Mouse (Mus musculus): ENCODE data around the gene Neo1. TPM values are rescaled to one million over a fixed set of nuclear protein-coding genes. Genes with fewer than 3 reads are reported as not detected.

Neo1 gene
- polyA plus RNA-seq, 1 experiment: 7.3 TPM

GRCm38 (mm10) chr9:58899602-58900001 lies 136.6 kb downstream of the Neo1 start:
- H3K27ac ChIP-seq (replicated peaks; ENCODE audit: low read depth, low read length): no peak overlapping the region
- H3K4me1 ChIP-seq (ENCODE audit: control insufficient read depth, insufficient read depth, insufficient read length, low read length): no peaks in the 10 kb centered on the region
- no peak overlapping the region for H3K4me3 ChIP-seq (ENCODE audit: insufficient read depth, low read depth, low read length)

GRCm38 (mm10) chr9:58891840-58892640 lies 144.2 kb downstream of the Neo1 start:
- H3K4me3 ChIP-seq (ENCODE audit: insufficient read depth, low read depth, low read length): no peak overlapping the region
- H3K27ac ChIP-seq (replicated peaks; ENCODE audit: low read depth, low read length): no peak overlapping the region
- H3K4me1 ChIP-seq (ENCODE audit: control insufficient read depth, insufficient read depth, insufficient read length, low read length): no peaks in the 10 kb centered on the region

GRCm38 (mm10) chr9:58890893-58891292 lies 145.3 kb downstream of the Neo1 start:
- no peaks in the 10 kb centered on the region for H3K4me1 ChIP-seq (ENCODE audit: control insufficient read depth, insufficient read depth, insufficient read length, low read length)
- no peak overlapping the region for H3K27ac ChIP-seq (replicated peaks; ENCODE audit: low read depth, low read length)
- H3K4me3 ChIP-seq (ENCODE audit: insufficient read depth, low read depth, low read length): no peak overlapping the region

- no peak overlapping the region for H3K27ac ChIP-seq (replicated peaks; ENCODE audit: low read depth, low read length)
- no peak overlapping the region for H3K4me3 ChIP-seq (ENCODE audit: insufficient read depth, low read depth, low read length)
- H3K4me1 ChIP-seq (ENCODE audit: control insufficient read depth, insufficient read depth, insufficient read length, low read length): no peaks in the 10 kb centered on the region
Observed at GRCm38 (mm10) chr9:58889782-58890448, 146.3 kb downstream of the Neo1 start.

- Histone ChIP-seq H3K4me3 (ENCODE audit: insufficient read depth, low read depth, low read length) (no peak overlapping the region), H3K4me1 (ENCODE audit: control insufficient read depth, insufficient read depth, insufficient read length, low read length) (no peaks in the 10 kb centered on the region), H3K27ac (replicated peaks; ENCODE audit: low read depth, low read length) (no peak overlapping the region)
Observed at GRCm38 (mm10) chr9:58882686-58883085, 153.6 kb downstream of the Neo1 start.

GRCm38 (mm10) chr9:58879836-58880235 lies 156.4 kb downstream of the Neo1 start:
- Histone ChIP-seq H3K27ac (replicated peaks; ENCODE audit: low read depth, low read length) (no peak overlapping the region), H3K4me3 (ENCODE audit: insufficient read depth, low read depth, low read length) (no peak overlapping the region), H3K4me1 (ENCODE audit: control insufficient read depth, insufficient read depth, insufficient read length, low read length) (no peaks in the 10 kb centered on the region)

GRCm38 (mm10) chr9:58876946-58877625 lies 159.2 kb downstream of the Neo1 start:
- Histone ChIP-seq H3K4me3 (ENCODE audit: insufficient read depth, low read depth, low read length) (no peak overlapping the region), H3K4me1 (ENCODE audit: control insufficient read depth, insufficient read depth, insufficient read length, low read length) (no peaks in the 10 kb centered on the region), H3K27ac (replicated peaks; ENCODE audit: low read depth, low read length) (no peak overlapping the region)

- no peak overlapping the region for H3K27ac ChIP-seq (replicated peaks; ENCODE audit: low read depth, low read length)
- no peak overlapping the region for H3K4me3 ChIP-seq (ENCODE audit: insufficient read depth, low read depth, low read length)
- no peaks in the 10 kb centered on the region for H3K4me1 ChIP-seq (ENCODE audit: control insufficient read depth, insufficient read depth, insufficient read length, low read length)
Observed at GRCm38 (mm10) chr9:58875439-58875838, 160.8 kb downstream of the Neo1 start.

- no peak overlapping the region for H3K4me3 ChIP-seq (ENCODE audit: insufficient read depth, low read depth, low read length)
- no peaks in the 10 kb centered on the region for H3K4me1 ChIP-seq (ENCODE audit: control insufficient read depth, insufficient read depth, insufficient read length, low read length)
- H3K27ac ChIP-seq (replicated peaks; ENCODE audit: low read depth, low read length): no peak overlapping the region
Observed at GRCm38 (mm10) chr9:58874354-58874753, 161.9 kb downstream of the Neo1 start.

- Histone ChIP-seq H3K4me3 (ENCODE audit: insufficient read depth, low read depth, low read length) (no peak overlapping the region), H3K27ac (replicated peaks; ENCODE audit: low read depth, low read length) (no peak overlapping the region), H3K4me1 (ENCODE audit: control insufficient read depth, insufficient read depth, insufficient read length, low read length) (no peaks in the 10 kb centered on the region)
Observed at GRCm38 (mm10) chr9:58873541-58874324, 162.5 kb downstream of the Neo1 start.

GRCm38 (mm10) chr9:58871141-58871540 lies 165.1 kb downstream of the Neo1 start:
- H3K27ac ChIP-seq (replicated peaks; ENCODE audit: low read depth, low read length): no peak overlapping the region
- no peaks in the 10 kb centered on the region for H3K4me1 ChIP-seq (ENCODE audit: control insufficient read depth, insufficient read depth, insufficient read length, low read length)
- no peak overlapping the region for H3K4me3 ChIP-seq (ENCODE audit: insufficient read depth, low read depth, low read length)

- Histone ChIP-seq H3K27ac (replicated peaks; ENCODE audit: low read depth, low read length) (no peak overlapping the region), H3K4me3 (ENCODE audit: insufficient read depth, low read depth, low read length) (no peak overlapping the region), H3K4me1 (ENCODE audit: control insufficient read depth, insufficient read depth, insufficient read length, low read length) (no peaks in the 10 kb centered on the region)
Observed at GRCm38 (mm10) chr9:58863826-58864225, 172.4 kb downstream of the Neo1 start.

- Histone ChIP-seq H3K27ac (replicated peaks; ENCODE audit: low read depth, low read length) (no peak overlapping the region), H3K4me1 (ENCODE audit: control insufficient read depth, insufficient read depth, insufficient read length, low read length) (no peaks in the 10 kb centered on the region), H3K4me3 (ENCODE audit: insufficient read depth, low read depth, low read length) (no peak overlapping the region)
Observed at GRCm38 (mm10) chr9:58859080-58859635, 177.1 kb downstream of the Neo1 start.

GRCm38 (mm10) chr9:58854931-58855330 lies 181.3 kb downstream of the Neo1 start:
- Histone ChIP-seq H3K4me1 (ENCODE audit: control insufficient read depth, insufficient read depth, insufficient read length, low read length) (no peaks in the 10 kb centered on the region), H3K27ac (replicated peaks; ENCODE audit: low read depth, low read length) (no peak overlapping the region)

More at GRCm38 (mm10) chr9:58854931-58855330, 181.3 kb downstream of the Neo1 start:
- no peak overlapping the region for H3K4me3 ChIP-seq (ENCODE audit: insufficient read depth, low read depth, low read length)
